Mouse (Mus musculus): ENCODE data around the gene Gm49342. TPM values are rescaled to one million over a fixed set of nuclear protein-coding genes. Genes with fewer than 3 reads are reported as not detected.
A peak's percentile ranks its signal among the peaks of the same experiment; 100 is the strongest.

The Gm49342 gene
- total RNA-seq, 1 experiment from 2014 or later, result 57.2 TPM

DNA sequence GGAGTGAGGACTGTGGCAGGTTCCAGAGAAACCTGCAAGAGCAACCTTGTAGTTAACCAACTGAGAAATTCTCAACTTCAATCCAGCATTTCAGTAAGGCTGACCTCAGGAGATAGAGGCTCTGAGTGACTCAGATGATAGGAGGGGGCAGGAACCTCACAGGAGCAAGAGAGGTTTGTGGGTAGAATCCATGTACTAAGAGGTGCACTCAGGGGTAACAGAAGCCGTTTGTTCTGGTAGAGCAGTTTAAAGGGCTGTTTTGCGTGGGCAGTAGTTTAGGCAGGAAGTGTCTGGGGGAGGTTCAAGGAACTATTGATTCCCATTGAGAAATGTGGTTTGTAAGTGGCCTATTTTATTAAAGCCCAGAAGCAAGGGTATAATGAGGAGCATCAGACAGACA, 36.9 kb downstream of the Gm49342 start:
- DNase-seq, result no peak

DNA sequence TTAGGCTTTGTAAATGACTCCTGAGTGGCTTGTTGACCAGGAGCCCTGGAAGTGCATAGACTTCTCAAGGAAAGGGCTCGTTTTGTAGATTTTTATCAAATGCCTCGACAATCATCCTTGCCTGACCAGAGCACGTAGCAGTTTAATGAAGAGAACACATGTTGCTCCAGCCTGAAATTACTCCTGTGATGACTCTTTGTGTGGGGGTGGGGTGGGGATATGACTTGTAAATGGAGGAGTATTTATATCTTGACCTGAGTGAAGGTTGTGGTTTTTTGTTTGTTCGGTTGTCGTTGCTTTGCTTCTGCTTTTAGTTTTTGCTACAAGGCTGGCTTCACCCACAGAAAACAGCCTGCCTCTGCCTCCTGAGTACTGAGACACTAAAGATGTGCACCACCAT, 37.5 kb downstream of the Gm49342 start:
- DNase-seq, result no peak

DNA sequence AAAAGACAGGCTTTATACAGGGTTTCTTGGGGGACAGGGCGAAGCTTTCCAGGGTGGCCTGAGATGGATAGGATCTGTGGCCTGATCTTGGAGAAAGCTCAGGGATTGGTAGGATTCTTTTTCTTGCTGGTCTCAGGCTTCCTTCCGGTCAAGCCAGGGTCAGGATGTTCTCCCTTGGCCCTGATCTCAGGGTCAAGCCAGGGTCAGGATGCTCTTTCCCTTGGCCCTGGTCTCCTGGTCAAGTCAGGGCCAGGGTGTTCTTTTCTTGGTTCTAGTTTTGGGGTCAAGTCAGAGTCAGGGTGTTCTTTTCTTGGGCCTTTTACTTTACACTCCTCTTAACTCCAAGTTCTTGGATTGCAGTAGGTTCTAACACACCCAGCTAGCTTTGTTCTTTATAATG, 43.4 kb downstream of the Gm49342 start:
- peak; percentile 43 for DNase-seq

DNA sequence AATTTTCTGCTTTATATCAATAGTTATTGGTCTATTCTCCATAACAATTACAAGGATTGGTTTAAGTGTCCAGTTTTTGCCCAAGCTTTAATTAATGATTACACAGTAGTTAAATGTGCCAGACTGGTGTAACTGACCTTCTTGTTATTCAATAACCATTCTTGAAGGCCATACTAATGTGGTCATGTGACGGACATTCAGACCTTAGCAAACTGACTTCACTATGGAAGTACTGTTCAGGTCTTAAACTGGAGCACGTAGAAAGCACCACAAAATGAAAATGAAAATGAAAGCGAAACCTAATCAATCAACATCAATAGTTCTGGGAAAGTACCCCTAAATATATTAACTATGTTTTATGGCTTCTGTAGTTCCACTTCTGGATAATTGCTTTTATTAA, 46.7 kb downstream of the Gm49342 start:
- DNase-seq, result no peak

DNA sequence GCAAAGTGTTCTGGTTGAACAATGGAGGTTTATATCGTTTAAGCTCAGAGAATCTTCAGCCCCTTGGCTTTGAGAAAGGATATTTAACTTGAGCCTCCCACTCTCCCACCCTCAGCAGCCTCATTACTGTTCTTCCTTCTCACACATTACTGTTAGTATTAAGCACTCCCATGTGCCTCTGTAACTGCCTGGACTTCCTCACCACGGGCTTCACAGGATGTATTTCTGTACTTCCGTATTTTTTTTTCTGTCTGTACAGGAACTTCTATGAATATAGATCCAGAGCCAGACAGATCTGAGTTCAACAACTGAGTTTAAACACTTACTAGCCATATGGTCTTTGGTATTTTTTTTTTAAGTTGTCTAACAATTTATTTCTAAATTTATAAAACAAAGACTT, 52.8 kb downstream of the Gm49342 start:
- no peak for DNase-seq

DNA sequence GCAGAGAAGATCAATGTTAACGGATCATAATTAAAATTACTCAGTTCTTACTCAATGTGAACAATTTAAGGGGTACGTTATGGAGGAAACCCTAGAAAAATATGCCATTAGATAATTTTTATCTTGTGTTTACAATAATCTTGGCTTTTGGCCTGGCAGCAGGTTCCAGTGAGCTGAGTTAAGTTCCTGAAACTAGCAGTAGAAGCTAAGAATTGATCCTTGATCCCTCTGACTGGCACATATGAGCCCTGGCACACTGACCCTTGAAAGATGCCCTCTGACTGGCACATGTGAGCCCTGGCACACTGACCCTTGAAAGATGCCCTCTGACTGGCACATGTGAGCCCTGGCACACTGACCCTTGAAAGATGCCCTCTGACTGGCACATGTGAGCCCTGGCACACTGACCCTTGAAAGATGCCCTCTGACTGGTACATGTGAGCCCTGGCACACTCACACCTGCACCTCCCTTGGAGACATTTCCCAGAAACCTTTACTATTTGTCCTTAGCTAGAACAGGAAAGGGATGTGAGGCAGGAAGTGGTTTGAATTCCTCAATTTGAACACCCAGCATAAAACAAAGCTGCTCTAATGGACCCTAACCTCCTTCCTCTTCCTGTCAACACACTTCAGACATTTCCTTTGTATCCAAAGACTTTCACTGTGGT, 53.8 kb downstream of the Gm49342 start:
- DNase-seq, result no peak

DNA sequence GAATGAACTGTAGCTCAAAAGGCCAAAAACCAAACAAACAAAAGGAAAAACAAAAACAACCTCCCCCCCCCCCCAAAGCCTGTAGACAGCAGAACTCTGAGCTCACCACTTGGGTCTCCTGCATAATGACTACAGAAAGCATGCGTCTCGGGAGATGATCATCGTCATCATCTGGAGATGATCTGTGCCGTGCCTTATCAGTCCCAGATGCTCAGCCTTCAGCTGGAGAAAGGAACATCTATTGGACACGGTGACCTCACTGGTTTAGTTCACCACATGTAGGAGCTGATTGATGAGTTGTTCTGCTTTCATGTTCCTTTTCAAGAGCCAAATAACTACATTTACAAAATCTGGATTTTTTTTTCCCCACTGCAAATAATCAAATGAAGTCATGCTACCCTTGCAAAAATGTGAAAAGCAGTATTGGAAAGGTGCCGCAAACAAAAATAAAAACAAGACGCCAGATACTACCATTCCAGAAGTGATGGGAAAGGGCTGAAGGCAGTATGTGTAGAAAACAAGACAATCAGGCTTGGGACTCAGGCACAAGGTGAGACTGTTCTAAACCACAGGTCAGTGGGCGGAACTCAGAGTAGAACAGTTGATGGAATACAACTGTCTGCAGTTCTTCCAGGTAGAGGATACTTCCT, 63.0 kb downstream of the Gm49342 start, which contains the start of gene Rnase10:
Gene Rnase10 (plus strand): TSS at position 600 of the 650 bp plus-strand sequence.
- no peak for DNase-seq

DNA sequence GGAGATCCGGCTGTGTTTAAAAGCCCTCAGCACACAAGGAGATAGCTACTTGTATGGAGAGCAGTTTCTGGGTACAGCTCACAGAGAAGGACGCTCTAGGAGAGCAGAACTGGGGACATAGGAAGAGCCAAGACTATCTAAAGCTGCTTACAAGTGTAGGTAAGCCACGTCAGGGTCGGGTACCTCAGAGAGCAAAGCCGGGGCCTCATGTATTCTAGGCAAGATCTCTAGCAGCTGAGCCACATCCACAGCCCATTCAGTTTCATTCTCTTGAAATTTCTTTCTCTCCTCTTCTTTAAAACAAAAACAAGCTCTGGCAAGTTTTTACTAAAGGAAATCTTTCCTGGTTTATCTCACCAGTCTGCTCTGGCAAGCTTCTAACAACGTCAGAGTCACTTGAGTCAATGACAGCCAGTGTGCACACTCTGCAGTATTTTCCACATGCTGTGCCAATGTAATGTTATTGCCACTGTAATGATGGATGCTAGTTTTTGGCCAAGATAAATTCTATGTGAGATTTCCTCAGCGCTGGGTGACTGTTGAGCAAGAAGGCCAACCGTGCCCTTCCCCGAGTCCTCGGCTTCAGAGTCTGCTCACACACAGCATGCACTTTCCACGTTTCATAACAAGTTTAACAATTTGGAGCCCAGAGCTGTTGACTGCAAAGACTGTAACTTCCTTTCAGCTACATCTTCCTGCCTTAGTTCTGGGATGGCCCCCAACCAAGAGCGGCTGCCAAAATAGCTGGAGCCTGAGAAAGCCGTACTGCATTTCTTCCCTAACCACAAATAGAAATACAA, 63.8 kb downstream of the Gm49342 start:
- DNase-seq, result peak; percentile 80

DNA sequence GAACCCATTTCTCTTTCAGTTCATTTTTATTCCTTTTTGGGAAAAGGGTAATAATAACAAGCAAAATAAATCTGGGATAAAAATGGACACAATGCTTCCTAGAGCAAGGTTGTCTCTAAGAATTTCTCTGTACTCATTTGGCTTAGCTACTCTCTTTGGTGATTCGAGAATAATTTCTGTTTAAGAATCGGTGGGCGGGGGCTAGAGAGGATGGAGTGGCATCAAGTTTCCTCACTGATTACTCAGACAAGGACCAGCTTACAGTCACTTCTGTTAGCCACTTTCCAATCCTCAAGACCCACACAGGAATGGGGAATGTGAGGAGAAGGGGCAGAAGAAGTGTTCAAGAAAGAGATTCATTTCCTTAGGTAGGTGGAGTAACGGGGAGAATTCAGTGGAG, 64.5 kb downstream of the Gm49342 start:
- no peak for DNase-seq

DNA sequence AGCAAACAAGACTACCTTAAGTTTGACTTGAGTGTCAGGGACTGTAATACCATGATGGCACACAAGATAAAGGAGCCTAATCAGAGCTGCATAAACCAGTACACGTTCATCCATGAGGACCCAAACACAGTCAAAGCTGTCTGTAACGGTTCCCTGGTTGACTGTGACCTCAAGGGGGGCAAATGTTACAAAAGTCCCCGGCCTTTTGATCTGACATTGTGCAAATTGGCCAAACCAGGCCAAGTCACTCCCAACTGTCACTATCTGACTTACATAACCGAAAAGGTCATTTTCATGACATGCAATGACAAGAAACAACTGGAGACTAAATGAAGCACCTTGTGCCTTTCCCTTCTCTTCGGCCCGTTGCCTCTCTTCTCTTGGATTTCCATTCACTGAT, 65.3 kb downstream of the Gm49342 start:
- peak; percentile 51 for DNase-seq

Other genes with a start within 250 kb of the Gm49342 start
- gene Olfr748, start 237.1 kb upstream of the Gm49342 start, total RNA-seq (2021), result not detected in 2 replicates
- gene Olfr749, start 199.4 kb upstream of the Gm49342 start, total RNA-seq (2021), result not detected in 2 replicates
- gene Ttc5, start 159.0 kb upstream of the Gm49342 start, total RNA-seq (2021), result 33.6 and 40.3 TPM in 2 replicates
- gene Ccnb1ip1, start 136.8 kb upstream of the Gm49342 start, total RNA-seq (2021), result not detected in 2 replicates
- 29.2 and 37.8 TPM in 2 replicates for gene Parp2, start 136.7 kb upstream of the Gm49342 start, total RNA-seq (2021)
- 20.8 and 23.3 TPM in 2 replicates for gene Tep1, start 74.0 kb upstream of the Gm49342 start, total RNA-seq (2021)
- 1.1 and 1.5 TPM in 2 replicates for gene Klhl33, start 47.0 kb upstream of the Gm49342 start, total RNA-seq (2021)
- 60.9 TPM in 2 replicates for gene Osgep, start 19.6 kb upstream of the Gm49342 start, total RNA-seq (2021)
- gene Apex1, start 19.5 kb upstream of the Gm49342 start, total RNA-seq (2021), result 66.1 and 71.3 TPM in 2 replicates
- 44.3 and 47.2 TPM in 2 replicates for gene Pip4p1, start 13.7 kb upstream of the Gm49342 start, total RNA-seq (2021)
- 55.0 and 61.3 TPM in 2 replicates for gene Pnp, start 13.4 kb upstream of the Gm49342 start, total RNA-seq (2021)
- 2.6 and 3.1 TPM in 2 replicates for gene Pnp2, start 11.5 kb downstream of the Gm49342 start, total RNA-seq (2021)
- gene Rnase10, start 63.2 kb downstream of the Gm49342 start, total RNA-seq (2021), result 0.33 TPM in 1 of 2 replicates, not detected in the other
- not detected in 2 replicates for gene Rnase9, start 97.4 kb downstream of the Gm49342 start, total RNA-seq (2021)
- gene Rnase11, start 105.6 kb downstream of the Gm49342 start, total RNA-seq (2021), result not detected in 2 replicates
- not detected in 2 replicates for gene Rnase12, start 113.1 kb downstream of the Gm49342 start, total RNA-seq (2021)
- not detected in 2 replicates for gene Olfr750, start 129.9 kb downstream of the Gm49342 start, total RNA-seq (2021)
- 56.5 and 131 TPM in 2 replicates for gene Rnase4, start 146.6 kb downstream of the Gm49342 start, total RNA-seq (2021)
- 6.0 and 37.1 TPM in 2 replicates for gene Ang, start 146.6 kb downstream of the Gm49342 start, total RNA-seq (2021)
- gene Eddm3b, start 169.9 kb downstream of the Gm49342 start, total RNA-seq (2021), result not detected in 2 replicates
- gene Rnase6, start 179.4 kb downstream of the Gm49342 start, total RNA-seq (2021), result 1.3 and 4.5 TPM in 2 replicates
- not detected in 2 replicates for gene Rnase1, start 202.3 kb downstream of the Gm49342 start, total RNA-seq (2021)
- gene Rnase2b, start 217.7 kb downstream of the Gm49342 start, total RNA-seq (2021), result not detected in 2 replicates

Measured in adrenal gland, postnatal 14 days (tissue).